Mouse (Mus musculus) spleen, adult 2 months (tissue): ENCODE results near the gene Ccdc141.

Experiments used
- CTCF ChIP-seq: fragments of 200-500 bp; IDR thresholded peaks from 2 replicates; pipeline ENCODE4 v1.5.1; 2011; ENCODE audit warnings: mild to moderate bottlenecking, inconsistent platforms; ENCODE audit not compliant: insufficient read depth, insufficient read length, insufficient replicate concordance; ENCODE audit errors: extremely low read depth
- POLR2A ChIP-seq: fragments of 200-500 bp; IDR thresholded peaks from 2 replicates; pipeline ENCODE4 v1.6.1; 2011; ENCODE audit warnings: low read depth, low read length, inconsistent platforms

DNA sequence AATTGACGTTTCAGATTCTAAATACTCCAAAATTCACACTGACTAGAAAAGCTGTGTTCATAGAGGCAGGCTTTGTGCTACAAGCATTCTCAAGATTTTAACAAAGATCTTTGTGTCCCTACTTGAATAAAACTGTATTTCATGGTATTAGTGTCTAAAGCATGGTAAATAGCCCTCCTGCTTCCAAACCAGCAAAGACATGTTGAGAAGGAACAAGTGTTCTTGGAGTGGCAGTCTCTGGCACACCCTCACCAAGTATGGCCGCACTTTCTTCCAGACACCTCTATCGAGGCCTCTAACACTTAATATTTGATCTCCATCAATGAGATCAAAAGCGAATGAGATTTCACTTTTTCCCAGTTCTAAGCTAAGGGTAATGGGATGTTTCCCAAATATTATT lies 78.7 kb downstream of the Ccdc141 start:
- no peak for TF ChIP-seq CTCF
- TF ChIP-seq POLR2A: no peak
